Mouse (Mus musculus) heart, adult 18-20 months (tissue): ENCODE measurements around the gene Psmd9. TPM values are rescaled to one million over a fixed set of nuclear protein-coding genes. Genes with fewer than 3 reads are reported as not detected.

Experiments used
- DNase-seq, 2 experiments: peaks; one replicate each; pipeline ENCODE4 v3.0.0; 2021 to 2022; ENCODE audit warnings: mixed read lengths in 1 of 2
- total RNA-seq, 2 experiments: library from RNA; stranded (reverse); gene quantifications; 2 replicates each; pipeline ENCODE4 v1.2.3; 2021

The Psmd9 gene
- total RNA-seq, 2 experiments from 2014 or later, result 12.9 to 17.0 TPM

DNA sequence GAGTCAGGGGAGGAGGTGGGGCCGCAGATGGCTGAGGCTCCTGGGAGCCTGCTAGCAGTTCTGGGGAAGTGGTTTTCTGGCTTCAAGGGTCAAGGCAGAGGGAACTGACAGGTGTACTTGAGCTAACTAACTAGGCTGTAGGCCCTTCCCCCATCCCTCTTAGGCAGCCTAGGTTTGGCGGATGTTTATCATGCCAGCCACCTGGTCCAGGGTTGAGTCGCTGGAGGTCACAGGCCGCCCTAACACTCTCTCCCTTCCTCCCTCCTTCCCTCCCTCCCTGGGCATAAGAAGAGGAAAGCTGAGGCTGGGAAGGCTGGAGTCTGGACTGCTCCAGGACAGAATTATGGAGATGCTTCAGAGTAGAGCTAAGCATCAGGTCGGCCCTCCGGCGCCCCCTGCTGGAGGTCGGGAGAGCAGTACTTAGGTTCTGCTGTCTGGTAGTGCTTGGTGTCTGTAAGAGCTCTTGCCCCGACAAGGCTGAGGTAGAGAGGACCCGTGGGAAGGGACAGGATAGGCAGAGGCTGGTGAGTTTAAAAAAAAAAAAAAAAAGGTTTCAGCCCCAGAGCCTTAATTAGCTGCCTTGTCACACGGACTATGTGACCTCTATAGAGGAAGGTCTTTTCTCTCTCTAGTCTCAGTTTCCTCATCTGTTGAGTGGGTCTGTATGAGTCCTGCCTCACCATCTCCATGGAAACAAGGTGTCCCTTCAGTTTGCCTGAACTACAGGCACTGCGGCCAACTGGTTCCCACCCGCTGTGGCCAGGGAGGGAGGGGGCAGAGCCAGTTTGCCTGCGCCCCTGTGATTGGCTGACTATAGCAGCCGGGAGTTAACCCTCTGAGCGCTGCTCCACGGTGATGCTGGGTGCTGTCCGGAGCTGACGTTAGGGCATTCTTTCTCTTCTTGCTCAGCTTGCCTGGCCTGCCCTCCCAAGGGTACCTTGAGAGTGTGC lies 19.5 kb upstream of the Psmd9 start:
- DNase-seq, result peak; percentile 90 to 95

GRCm38 (mm10) chr5:123150641-123151040 lies 18.6 kb upstream of the Psmd9 start:
- DNase-seq, result peak in 1 of 2 experiments; percentile 43

DNA sequence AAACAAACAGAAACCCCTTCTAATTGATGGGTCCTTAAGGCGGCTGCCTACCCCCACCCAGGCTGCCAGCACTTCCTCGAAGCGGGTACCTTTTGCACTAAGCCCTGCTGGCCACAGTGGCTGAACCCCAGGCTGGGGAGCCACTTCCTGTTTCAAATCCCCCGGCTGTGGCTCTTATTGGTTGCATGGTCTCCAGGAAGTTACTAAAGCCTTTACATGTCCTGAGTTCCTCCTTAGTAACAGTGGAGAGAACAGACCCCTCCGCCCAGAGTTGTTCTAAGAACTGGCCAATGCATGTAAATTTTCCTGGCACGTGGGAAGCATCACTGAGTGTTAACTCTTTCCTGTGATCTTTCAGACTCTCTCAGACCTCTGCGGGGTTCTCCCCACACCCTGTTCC lies 18.1 kb upstream of the Psmd9 start:
- peak; percentile 54 to 78 for DNase-seq

DNA sequence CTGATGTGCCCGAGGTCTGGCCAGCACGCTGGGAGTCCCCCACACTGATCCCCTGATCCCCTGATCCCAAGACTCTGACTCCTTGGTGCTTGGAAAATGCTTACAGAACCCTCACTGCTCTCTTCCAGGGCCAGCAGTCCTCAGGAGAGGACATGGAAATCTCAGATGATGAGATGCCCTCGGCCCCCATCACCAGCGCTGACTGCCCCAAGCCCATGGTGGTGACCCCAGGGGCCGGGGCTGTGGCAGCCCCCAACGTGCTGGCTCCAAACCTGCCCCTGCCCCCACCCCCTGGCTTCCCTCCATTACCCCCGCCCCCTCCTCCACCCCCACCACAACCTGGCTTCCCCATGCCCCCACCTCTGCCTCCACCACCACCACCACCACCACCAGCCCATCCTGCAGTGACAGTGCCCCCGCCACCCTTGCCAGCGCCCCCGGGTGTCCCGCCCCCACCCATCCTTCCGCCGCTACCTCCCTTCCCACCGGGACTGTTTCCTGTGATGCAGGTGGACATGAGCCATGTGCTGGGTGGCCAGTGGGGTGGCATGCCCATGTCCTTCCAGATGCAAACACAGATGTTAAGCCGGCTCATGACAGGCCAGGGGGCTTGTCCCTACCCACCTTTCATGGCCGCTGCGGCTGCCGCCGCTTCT lies 17.4 kb upstream of the Psmd9 start:
- DNase-seq, result no peak

DNA sequence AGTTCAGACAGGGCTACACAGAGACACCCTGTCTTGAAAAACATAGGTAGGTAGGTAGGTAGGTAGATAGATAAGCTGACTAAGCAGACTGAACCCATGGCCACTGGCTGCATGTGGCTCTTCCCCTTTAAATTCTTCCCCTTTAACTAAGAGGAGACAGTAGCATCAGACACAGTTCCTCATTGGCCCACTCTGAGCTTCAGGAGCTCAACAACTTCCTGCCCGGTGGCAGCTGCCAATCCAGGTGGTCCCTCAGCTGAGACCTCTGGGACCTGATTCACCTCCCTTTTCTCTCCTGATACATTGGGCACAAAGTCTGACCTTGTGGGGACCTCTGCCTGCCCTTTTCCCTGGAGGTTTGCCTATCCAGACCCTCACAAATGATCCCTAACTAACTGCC lies 16.3 kb upstream of the Psmd9 start:
- no peak for DNase-seq

DNA sequence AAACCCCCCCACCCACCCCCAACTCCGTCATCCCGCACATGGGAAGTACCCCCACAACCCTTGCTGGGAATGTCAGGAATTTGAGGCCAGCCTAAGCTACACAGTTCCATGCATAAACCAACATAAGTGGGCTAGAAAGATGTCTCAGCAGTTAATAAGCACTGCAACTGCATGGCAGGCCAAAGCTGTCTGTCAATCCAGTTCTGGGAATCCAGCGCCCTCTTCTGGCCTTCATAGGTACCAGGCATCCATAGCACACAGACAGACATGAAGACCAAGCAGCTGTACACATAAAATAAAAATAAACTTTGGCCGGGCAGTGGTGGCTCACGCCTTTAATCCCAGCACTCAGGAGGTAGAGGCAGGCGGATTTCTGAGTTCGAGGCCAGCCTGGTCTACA lies 13.8 kb upstream of the Psmd9 start:
- peak; percentile 66 to 78 for DNase-seq

- no peak for DNase-seq
These were observed 12.4 kb upstream of the Psmd9 start for GRCm38 (mm10) chr5:123156763-123157162.

- DNase-seq, result no peak
These were observed 11.2 kb upstream of the Psmd9 start for GRCm38 (mm10) chr5:123157972-123158371.

DNA sequence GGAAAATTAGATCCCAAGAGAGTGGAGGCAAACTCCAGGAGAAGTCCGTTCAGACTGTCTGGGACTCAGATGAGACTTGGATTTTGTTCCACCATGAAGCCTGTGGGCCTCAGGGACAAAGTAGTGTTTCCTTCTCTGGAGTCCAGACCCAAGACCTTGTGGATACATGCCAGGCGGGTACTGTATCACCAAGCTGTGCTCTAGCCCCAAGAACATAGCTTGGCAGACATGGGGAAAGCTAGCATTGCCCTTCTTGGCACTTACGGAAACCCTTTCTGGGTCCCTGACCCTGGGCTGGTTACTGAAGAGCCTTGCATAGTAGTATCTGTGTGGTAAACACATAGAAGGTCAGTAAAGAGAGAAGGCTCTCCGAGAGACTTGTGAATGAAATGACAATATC lies 9.8 kb upstream of the Psmd9 start:
- DNase-seq, result no peak

DNA sequence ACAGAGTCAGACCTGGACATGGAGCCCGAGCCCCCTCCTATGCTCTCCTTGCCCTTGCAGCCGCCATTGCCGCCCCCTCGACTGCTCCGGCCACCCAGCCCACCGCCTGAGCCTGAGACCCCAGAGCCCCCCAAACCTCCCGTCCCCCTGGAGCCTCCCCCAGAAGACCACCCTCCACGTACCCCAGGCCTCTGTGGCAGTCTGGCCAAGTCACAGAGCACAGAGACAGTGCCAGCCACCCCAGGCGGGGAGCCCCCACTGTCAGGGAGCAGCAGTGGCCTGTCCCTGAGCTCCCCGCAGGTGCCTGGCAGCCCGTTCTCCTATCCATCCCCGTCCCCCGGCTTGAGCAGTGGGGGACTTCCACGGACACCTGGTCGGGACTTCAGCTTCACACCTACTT lies 9.3 kb upstream of the Psmd9 start:
- DNase-seq, result no peak

DNA sequence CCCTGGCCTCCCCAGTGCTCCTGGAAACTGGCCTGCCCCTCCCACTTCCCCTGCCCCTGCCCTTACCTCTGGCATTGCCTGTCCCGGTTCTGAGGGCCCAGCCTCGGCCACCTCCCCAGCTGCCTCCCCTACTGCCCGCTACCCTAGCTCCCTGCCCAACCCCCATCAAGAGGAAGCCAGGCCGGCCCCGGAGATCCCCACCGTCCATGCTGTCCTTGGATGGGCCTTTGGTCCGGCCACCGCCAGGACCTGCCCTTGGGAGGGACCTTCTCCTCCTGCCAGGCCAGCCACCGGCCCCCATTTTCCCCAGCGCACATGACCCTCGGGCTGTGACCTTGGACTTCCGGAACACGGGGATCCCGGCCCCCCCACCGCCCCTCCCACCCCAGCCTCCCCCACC lies 8.9 kb upstream of the Psmd9 start:
- no peak for DNase-seq

GRCm38 (mm10) chr5:123162942-123163341 lies 6.3 kb upstream of the Psmd9 start:
- DNase-seq, result no peak

DNA sequence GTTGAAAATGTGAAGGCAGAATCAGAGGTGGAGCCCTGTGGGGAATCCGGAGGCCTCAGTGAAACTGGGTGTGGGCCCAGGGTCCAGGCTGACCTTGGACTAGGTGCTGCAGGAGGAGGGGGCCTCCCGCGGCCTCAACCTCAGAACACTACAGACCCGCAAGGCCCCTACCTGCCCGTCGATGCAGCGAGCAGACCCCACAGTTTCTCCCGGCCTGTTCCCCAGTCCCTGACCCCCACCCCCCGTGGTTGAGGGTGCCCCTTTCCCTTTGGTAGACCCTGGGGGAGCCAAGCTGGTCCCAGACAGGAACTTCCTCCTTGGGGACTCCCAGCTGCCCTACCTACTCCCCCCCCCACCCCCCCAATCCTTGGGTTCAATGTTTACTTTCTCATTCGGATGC lies 2.8 kb upstream of the Psmd9 start:
- DNase-seq, result no peak

DNA sequence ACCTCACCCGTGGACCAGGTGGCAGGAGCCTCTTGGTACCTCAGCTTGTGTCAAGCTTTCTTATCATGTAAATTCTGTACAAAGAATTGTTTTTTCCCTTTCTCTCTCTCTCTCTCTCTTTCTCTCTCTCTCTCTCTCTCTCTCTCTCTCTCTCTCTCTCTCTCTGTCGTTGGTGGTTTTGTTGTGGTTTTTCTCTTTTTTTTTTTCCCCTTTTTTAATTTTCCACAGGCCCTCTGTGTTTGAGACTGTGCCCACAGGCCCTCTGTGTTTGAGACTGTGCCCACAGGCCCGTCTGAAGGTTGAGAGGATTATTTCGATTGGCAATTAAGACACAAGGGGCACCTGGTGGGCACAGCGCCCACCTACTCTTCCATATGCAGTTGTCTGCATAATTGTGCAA lies 1.6 kb upstream of the Psmd9 start:
- DNase-seq, result no peak

DNA sequence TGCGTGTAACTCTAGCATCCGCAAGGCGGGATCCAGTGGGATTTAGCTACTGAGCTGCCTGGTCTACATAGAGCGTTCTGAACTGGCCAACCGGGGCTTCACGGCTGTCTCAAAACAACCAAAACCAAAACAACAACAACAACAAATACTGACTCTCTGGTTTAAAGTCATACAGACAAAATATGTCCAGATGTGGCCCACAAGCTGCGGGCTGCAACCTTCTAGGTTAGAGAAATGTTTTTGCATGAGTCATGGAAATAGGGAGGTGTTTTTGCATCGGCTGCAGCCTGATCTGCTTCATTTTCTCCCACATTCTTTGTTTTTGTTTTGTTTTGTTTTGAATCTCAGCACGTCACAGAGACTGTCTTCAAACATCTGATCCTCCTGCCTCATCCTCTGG lies 1.2 kb downstream of the Psmd9 start:
- DNase-seq, result no peak

DNA sequence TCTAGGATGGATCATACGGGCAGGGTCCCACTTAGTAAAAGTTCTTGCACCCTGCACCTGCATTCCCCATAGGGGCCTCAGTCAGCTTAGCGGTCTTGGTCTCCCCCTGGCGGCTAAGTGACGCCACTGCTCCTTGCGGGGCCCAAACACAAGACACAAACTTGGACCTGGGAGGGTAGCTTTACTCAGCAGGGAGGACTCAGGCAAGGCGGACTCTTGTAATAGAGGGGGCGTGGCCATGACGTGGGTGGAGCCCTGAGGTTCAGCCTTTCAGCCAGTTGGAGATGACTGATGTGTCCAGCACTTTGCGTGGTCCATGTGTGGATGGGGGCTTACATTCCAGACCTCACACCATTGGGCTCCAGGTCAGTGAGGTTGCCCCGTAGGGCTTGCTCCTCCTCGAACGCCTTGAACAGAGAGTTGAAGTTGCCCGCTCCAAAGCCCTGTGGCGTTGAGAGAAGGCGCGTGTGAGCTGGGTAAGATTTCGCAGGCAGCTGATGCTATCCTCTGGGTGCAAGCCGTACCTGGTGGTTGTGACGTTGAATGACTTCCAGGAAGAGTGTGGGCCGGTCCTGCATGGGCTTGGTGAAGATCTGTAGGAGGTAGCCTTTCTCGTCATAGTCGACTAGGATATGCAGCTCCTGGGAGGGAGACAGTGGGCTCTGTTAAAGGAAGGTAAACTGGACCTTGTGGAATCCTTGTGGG lies 2.6 kb downstream of the Psmd9 start:
- DNase-seq, result peak; percentile 77 to 90

- DNase-seq, result no peak
These were observed 9.6 kb downstream of the Psmd9 start for GRCm38 (mm10) chr5:123178792-123179191.

DNA sequence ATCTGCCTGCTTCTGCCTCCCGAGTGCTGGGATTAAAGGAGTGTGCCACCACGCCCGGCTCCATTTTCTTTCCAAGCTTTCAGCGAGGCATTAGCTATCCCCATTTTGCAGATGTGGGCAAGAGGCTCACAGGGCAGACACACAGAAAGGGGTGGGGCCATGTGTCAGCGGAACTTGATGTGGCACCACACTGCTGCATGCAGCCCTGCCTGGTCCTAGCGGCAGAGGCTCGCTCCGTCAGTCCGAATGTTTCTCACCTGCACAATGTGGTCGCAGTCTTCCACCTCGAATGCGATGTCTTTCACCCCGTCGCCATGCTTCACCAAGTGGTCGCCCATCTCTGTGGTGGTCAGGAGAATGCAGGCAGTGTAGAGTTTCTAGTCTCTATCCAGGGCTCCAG lies 11.2 kb downstream of the Psmd9 start:
- DNase-seq, result no peak

DNA sequence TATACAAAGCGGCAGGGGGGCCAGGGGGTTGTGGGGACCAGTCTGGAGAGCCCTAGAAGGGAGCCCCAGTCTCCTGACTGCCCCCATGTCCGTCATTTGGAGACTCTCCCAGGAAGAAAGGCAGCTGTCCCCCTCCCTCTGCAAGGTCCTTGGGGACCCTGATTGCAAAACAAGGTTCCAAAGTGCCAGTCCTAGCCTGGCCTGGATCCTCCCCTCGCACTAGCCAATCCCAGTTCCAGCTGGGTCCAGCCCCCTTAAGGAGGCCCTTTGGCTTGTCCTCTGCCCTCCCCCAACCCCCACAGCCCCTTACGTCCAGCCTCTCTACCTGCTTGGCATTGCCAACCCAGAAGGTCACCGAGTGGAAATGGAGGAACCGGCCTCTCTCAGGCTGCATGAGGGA lies 12.3 kb downstream of the Psmd9 start:
- peak; percentile 44 to 45 for DNase-seq

DNA sequence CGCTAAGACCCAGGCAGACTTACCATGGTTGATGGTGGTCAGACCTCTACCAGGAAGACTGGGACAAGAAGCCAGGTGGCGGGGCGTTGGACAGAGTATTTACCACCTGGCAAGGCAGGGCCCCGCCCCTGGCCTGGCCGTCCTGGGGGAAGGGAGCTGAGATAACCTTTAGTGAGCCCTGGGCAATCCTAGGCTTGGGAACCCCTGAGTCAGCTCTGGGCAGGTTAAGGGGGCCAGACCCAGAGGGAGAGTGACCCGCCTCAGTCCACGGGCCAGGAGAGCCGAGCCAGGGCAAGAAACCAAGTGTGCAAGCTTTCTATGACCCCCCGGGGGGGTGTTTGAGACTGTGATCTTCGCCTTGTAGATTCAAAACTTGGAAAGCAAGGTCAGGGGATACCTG lies 13.4 kb downstream of the Psmd9 start, which contains the start of gene Hpd:
TSS of gene Hpd (minus strand) at position 77 of the 400 bp plus-strand sequence.
- DNase-seq, result no peak

DNA sequence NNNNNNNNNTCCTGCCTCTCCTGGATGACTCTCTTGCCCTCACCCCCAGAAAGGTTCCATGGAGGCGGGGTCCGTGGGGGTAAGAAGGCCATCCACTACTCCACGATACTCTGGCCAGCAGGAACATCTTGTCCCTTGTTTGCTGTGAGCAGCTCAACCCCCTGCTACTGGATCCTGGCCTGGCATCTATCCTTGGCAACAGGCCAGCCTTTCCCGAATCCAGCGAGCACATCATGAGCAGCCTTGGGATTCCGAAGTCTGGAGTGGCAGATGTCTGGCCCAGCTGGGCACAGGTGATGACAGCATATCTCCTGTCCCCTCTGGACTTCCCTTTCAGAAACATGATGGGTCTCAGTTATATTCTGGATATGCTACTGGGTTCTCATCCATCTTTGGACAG lies 16.8 kb downstream of the Psmd9 start:
- no peak for DNase-seq

DNA sequence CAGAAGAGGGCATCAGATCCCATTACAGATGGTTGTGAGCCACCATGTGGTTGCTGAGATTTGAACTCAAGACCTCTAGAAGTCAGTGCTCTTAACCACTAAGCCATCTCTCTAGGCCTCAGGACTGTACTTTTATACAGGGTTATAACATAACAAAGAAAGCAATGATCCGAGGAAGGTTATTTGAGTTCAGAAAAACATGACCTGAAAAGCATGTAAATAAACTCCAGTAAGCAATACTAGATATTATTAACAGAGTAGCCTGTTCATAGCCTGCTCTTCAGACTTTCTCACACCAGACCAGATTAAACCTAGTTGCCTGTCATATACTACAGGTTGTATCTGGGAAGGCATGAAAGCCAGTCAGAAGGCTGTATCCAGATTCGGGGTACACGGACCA lies 18.1 kb downstream of the Psmd9 start:
- DNase-seq, result no peak

- no peak for DNase-seq
These were observed 21.7 kb downstream of the Psmd9 start for GRCm38 (mm10) chr5:123190912-123191311.
